Mouse (Mus musculus): ENCODE results near the gene Lima1.

GRCm38 (mm10) chr15:99846633-99847032 is 28.6 kb downstream of the Lima1 start:
- TF ChIP-seq CTCF (IDR thresholded peaks at IDR 0.05; ENCODE audit: borderline replicate concordance, extremely low read depth, insufficient read depth, insufficient read length) (no peak), POLR2A (IDR thresholded peaks at IDR 0.05; ENCODE audit: borderline replicate concordance, extremely low read depth, insufficient read depth, insufficient read length, poor library complexity, severe bottlenecking) (no peak)

All from brain, embryonic 14.5 days (tissue).